Mouse (Mus musculus): Measurements from ENCODE around the gene Pfkm. TPM values are rescaled to one million over a fixed set of nuclear protein-coding genes. Genes with fewer than 3 reads are reported as not detected.

Gene Pfkm
- polyA plus RNA-seq, 1 experiment from 2014 or later, result 38.2 TPM

DNA sequence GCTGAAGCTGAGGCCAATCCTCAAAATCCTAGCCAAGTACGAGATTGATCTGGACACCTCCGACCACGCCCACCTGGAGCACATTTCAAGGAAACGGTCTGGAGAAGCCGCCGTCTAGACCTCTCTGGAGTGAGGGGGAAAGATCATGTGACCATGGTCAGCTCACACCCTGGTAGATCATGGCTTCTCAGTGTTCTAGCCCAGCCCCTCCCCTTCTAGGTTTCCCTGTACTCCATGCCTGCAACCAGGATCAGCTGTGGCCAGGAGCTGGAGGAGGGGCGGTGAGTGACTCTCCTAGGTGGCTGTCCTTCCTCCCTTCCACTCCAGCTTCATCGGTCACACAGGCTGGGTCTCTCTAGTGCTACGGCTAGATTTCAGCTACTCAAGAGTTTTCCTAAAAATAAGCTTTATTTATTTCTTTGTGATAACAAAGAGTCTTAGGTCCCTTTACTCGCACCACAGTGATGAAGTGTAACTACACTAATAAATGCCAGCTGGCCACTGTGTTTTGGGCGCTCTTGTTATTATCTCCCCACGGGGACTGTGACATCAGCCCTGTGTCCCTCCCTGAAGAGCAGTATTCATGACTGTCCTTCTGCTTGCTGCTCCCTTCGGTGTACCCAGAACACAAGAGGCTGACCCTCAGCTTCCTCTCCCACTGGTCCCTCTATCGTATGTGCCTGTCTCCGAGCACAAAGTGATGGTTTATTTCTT is 39.7 kb downstream of the Pfkm start:
- Histone ChIP-seq H3K9me3 (no peaks in the 10 kb centered on the region), H3K27me3 (ENCODE audit: poor library complexity, severe bottlenecking) (no peaks in the 10 kb centered on the region), H3K4me1 (no peaks in the 10 kb centered on the region), H3K27ac (no peak overlapping the region), H3K36me3 (replicated peaks) (peaks cover 100% of the 10 kb centered on the region), H3K4me3 (no peak overlapping the region)
- DNase-seq (ENCODE audit: extremely low spot score, low spot score), result no peak
- WGBS, result 91% methylated on average over 15 of the region's 15 CpGs

DNA sequence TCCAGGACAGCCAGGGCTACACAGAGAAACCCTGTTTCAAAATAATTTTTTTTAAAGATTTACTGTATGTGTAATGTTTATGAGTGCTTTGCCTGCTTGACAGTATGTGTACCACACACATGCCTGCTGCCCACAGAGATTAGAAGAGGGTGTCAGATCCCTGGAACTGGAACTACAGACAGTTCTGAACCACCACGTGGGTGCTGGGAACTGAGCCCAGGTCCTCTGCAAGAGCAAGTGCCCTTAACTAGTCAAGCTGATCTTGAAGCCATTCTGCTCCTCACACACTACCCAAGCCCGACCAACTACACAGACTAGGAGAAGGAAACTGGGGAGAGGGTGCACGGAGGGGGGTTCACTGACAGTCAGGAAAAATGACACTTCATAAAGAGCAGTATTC is 41.1 kb downstream of the Pfkm start:
- WGBS, result 84% methylated on average over 3 of the region's 3 CpGs
- Histone ChIP-seq H3K36me3 (replicated peaks) (peaks cover 98% of the 10 kb centered on the region), H3K9me3 (no peaks in the 10 kb centered on the region)

DNA sequence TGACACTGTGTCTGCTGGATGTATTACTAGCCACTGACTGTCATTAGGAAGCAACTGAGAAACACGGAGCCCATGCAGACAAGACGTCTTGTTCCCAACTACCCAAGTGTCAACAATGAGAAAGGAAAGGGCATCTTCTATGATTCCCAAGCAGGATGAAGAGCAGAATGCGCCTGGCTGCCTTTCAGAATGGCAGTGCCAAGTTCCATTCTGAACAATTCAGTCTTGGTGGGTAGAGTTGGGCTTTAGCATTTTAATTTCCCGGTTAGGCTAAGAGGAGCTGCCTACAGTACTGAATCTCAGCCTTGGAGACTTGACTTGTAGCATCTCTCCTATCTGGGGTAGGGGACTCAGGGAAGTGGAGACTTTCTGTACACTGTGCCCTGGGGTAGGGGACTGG is 41.6 kb downstream of the Pfkm start:
- Histone ChIP-seq H3K27me3 (ENCODE audit: poor library complexity, severe bottlenecking) (no peaks in the 10 kb centered on the region), H3K4me1 (no peaks in the 10 kb centered on the region), H3K4me3 (no peak overlapping the region), H3K36me3 (replicated peaks) (peaks cover 96% of the 10 kb centered on the region), H3K9me3 (no peaks in the 10 kb centered on the region), H3K27ac (no peak overlapping the region)
- WGBS, result 95% methylated on average over 4 of the region's 4 CpGs
- DNase-seq (ENCODE audit: extremely low spot score, low spot score), result no peak

More for the DNA sequence above, 41.1 kb downstream of the Pfkm start:
- H3K4me3 ChIP-seq, result no peak overlapping the region
- no peaks in the 10 kb centered on the region for H3K4me1 ChIP-seq
- no peak overlapping the region for H3K27ac ChIP-seq
- H3K27me3 ChIP-seq (ENCODE audit: poor library complexity, severe bottlenecking), result no peaks in the 10 kb centered on the region
- no peak for DNase-seq (ENCODE audit: extremely low spot score, low spot score)

DNA sequence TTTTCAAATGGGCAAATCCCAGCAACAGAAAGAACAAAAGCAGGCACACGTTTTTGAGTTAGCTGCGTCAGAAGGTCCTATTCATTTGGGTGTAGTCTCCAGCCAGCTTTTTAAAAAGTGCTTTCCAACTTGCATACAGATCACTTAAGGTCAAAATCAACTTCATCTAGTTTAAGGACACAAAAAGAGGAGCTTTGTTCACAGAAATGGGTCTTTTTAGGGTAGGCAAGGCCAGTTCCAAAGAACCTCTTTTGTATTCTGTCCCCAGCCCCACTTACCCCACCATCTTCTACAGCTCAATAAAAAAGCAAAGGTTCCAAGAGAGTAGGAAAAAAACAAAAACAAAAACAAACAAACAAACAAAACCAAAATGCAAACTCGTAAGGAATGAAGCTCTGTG is 42.3 kb downstream of the Pfkm start:
- WGBS, result 88% methylated on average over 3 of the region's 3 CpGs
- no peak overlapping the region for H3K4me3 ChIP-seq
- peaks cover 96% of the 10 kb centered on the region for H3K36me3 ChIP-seq (replicated peaks)
- 0 out of 2 replicates have a peak, but pooled peaks cover 2% of the 10 kb centered on the region for H3K4me1 ChIP-seq
- no peaks in the 10 kb centered on the region for H3K27me3 ChIP-seq (ENCODE audit: poor library complexity, severe bottlenecking)
- no peaks in the 10 kb centered on the region for H3K9me3 ChIP-seq
- DNase-seq (ENCODE audit: extremely low spot score, low spot score), result no peak
- H3K27ac ChIP-seq, result no peak overlapping the region

DNA sequence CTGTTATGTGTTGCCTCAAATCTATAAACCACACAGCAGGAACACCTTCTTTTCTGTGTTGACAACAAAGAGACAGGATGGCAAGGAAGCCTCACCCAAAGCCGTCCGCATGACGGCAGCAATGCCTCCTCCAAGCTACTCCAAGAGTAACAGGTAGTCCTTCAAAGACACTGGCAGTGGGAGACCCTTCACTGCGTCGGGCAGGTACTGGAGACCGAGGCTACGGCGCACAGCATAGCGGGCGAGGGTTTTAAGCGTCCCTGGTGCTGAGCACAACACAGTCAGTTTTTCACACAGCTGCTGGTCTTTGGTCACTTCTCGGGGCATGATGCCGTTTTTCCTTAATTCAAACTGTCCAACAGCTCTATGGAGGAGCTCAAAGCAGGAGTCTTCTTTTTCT is 43.3 kb downstream of the Pfkm start:
- Histone ChIP-seq H3K36me3 (replicated peaks) (peaks cover 96% of the 10 kb centered on the region), H3K27me3 (ENCODE audit: poor library complexity, severe bottlenecking) (no peaks in the 10 kb centered on the region), H3K9me3 (no peaks in the 10 kb centered on the region), H3K4me1 (0 out of 2 replicates have a peak, but pooled peaks cover 5% of the 10 kb centered on the region), H3K4me3 (no peak overlapping the region), H3K27ac (no peak overlapping the region)
- no peak for DNase-seq (ENCODE audit: extremely low spot score, low spot score)
- WGBS, result 96% methylated on average over 13 of the region's 13 CpGs

DNA sequence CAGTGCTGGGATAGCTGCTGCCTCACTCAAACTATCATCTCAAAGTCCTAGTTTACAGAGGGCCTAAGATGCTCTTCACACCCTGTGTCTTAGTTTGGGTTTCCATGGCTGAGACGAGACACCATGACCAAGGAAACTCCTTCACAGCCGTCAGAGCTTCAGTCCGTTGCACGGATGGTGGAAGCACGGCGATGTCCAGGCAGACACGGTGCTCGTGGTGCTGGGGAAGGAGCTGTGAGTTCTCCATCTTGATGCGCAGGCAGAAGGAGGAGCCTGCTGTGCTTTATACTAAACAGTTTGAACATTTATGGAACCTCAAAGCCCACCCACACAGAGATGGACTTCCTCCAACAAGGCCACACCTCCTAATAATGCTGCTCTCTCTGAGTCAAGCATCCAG is 44.5 kb downstream of the Pfkm start:
- Histone ChIP-seq H3K4me1 (0 out of 2 replicates have a peak, but pooled peaks cover 5% of the 10 kb centered on the region), H3K4me3 (no peak overlapping the region), H3K27me3 (ENCODE audit: poor library complexity, severe bottlenecking) (no peaks in the 10 kb centered on the region), H3K9me3 (no peaks in the 10 kb centered on the region), H3K36me3 (replicated peaks) (peaks cover 95% of the 10 kb centered on the region), H3K27ac (no peak overlapping the region)
- WGBS, result 94% methylated on average over 9 of the region's 9 CpGs
- DNase-seq (ENCODE audit: extremely low spot score, low spot score), result no peak

DNA sequence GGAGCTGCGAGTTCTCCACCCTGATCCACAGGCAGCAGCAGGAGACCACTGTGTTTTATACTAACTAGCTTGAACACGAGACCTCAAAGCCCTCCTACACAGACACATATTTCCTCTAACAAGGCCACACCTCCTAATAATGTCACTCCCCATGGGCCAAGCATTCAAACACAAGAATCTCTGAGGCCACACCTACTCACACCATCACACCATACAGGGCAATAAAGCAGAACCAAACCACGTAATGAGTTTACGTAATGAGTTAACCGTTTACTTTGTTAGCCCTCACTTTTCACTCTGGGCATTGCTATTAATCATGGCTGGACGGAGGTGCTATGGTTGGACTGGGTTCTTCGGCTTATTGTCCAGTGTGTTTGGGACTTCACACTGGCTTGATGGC is 47.4 kb downstream of the Pfkm start:
- Histone ChIP-seq H3K4me3 (no peak overlapping the region), H3K27ac (no peak overlapping the region), H3K9me3 (no peaks in the 10 kb centered on the region), H3K27me3 (ENCODE audit: poor library complexity, severe bottlenecking) (no peaks in the 10 kb centered on the region), H3K36me3 (replicated peaks) (peaks cover 73% of the 10 kb centered on the region), H3K4me1 (peaks cover 12% of the 10 kb centered on the region)
- no peak for DNase-seq (ENCODE audit: extremely low spot score, low spot score)
- WGBS, result 88% methylated on average over 7 of the region's 7 CpGs

DNA sequence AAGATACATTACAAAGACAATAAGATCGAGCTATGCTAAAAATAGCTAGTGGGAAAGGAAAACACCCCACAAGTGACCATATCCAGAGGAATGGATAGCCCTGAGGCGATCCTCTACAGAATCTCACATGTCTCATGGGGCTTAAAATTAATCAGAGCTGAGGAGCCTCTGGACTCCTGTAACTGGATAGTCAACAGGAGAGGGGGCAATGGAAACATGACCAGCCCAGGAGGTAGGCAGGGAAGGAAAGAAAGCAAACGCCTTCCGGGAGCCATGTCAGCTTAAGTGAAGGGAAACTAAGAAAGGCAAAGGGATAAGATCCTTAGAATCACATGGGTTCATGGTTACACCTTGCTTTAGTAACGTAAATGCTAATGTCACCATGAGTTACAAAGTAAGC is 48.4 kb downstream of the Pfkm start:
- no peaks in the 10 kb centered on the region for H3K9me3 ChIP-seq
- H3K27me3 ChIP-seq (ENCODE audit: poor library complexity, severe bottlenecking), result no peaks in the 10 kb centered on the region
- no peak overlapping the region for H3K27ac ChIP-seq
- peaks cover 63% of the 10 kb centered on the region for H3K36me3 ChIP-seq (replicated peaks)
- no peak overlapping the region for H3K4me3 ChIP-seq
- peaks cover 19% of the 10 kb centered on the region for H3K4me1 ChIP-seq
- 90% methylated on average over 5 of the region's 5 CpGs for WGBS
- no peak for DNase-seq (ENCODE audit: extremely low spot score, low spot score)

DNA sequence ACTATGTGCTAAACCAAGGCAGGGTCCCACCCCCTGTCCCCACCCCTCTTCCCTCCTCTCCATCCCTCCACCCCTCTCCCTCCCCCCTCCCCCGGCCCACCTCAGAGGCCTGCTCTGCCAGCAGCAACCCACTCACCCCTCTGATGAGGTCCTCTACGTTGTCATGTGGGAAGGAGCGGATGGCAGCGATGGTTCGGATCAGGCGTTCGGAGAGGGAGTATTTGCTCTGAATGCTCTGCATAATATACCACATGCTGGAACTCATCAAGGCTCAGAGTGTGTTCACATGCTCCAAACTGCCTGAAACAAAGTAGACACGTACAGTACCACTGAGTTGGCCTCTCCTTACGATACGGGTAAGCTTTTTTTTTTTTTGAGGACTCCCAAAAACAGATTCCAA is 50.1 kb downstream of the Pfkm start:
- H3K27ac ChIP-seq, result no peak overlapping the region
- no peaks in the 10 kb centered on the region for H3K27me3 ChIP-seq (ENCODE audit: poor library complexity, severe bottlenecking)
- no peak for DNase-seq (ENCODE audit: extremely low spot score, low spot score)
- H3K4me1 ChIP-seq, result peaks cover 23% of the 10 kb centered on the region
- 85% methylated on average over 10 of the region's 10 CpGs for WGBS
- H3K4me3 ChIP-seq, result no peak overlapping the region
- H3K36me3 ChIP-seq (replicated peaks), result peaks cover 47% of the 10 kb centered on the region
- H3K9me3 ChIP-seq, result no peaks in the 10 kb centered on the region

DNA sequence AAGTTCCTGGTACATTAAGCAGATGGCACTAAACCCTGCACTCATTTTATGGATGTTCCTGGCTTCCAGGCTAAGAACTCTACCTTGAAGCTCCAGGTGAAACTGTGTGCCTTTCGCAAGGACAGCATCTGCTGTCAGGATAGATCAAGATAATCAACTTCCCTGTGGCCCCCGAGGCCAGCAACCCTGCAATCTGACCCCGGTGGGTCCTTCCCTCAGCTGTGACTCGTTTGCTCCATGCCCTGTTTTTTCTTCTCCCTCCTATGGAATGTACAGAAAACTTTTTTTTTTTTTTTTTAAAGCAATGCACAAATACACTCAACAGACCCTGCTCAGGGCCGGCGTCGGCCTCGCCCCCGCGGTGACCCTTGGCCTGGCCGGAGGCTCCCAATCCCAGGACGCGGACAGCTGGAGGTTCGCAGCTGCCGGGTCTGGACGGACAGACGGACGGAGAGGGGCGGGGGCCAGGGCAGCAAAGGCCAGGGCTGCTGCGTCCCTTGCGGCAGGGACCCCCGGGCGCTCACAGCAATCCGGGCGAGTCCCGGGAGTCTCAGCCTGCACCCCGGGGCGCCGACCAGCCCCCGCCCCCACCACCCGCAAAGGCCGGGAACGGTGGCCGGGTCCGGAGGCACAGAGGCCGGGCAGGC is 52.6 kb downstream of the Pfkm start:
- H3K9me3 ChIP-seq, result no peaks in the 10 kb centered on the region
- DNase-seq (ENCODE audit: extremely low spot score, low spot score), result peak; percentile 36
- H3K4me3 ChIP-seq, result peak overlapping the region; percentile 93
- peaks cover 18% of the 10 kb centered on the region for H3K4me1 ChIP-seq
- H3K27ac ChIP-seq, result peak overlapping the region; percentile 93
- WGBS, result 1% methylated on average over 36 of the region's 36 CpGs
- H3K36me3 ChIP-seq (replicated peaks), result peaks cover 25% of the 10 kb centered on the region
- no peaks in the 10 kb centered on the region for H3K27me3 ChIP-seq (ENCODE audit: poor library complexity, severe bottlenecking)

DNA sequence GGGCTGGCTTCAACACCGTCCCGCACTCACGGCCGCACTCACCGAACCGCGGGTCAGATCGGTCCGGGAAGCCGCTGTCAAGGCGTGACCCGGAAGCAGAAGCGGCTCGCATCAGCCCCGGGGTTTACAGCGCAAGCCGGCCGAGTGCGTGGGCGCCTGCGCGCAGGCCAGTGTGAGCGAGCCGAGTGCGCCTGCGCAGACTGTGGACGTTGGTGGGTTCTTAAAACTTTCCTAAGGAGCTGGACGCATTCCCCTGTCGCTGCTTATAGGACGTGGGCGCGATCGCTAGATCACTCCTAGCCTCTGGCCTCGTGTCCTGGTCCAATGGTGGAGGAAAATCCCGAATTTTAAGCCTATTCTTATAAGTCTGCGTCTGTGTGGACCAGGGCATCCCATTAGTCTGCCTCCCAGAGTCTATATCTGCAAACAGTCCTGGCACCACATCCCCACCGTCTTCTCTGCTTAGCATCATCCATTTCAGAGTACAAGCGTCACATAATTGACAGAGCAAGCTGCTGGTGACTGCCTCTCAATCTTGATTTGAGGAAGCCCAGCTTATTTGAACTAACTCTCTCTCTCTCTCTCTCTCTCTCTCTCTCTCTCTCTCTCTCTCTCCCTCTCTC is 53.3 kb downstream of the Pfkm start:
- no peaks in the 10 kb centered on the region for H3K27me3 ChIP-seq (ENCODE audit: poor library complexity, severe bottlenecking)
- H3K4me3 ChIP-seq, result peak overlapping the region; percentile 93
- no peaks in the 10 kb centered on the region for H3K9me3 ChIP-seq
- H3K4me1 ChIP-seq, result peaks cover 18% of the 10 kb centered on the region
- peak overlapping the region; percentile 93 for H3K27ac ChIP-seq
- H3K36me3 ChIP-seq (replicated peaks), result peaks cover 18% of the 10 kb centered on the region
- under 1% methylated on average over 38 of the region's 38 CpGs for WGBS
- DNase-seq (ENCODE audit: extremely low spot score, low spot score), result peak; percentile 91

DNA sequence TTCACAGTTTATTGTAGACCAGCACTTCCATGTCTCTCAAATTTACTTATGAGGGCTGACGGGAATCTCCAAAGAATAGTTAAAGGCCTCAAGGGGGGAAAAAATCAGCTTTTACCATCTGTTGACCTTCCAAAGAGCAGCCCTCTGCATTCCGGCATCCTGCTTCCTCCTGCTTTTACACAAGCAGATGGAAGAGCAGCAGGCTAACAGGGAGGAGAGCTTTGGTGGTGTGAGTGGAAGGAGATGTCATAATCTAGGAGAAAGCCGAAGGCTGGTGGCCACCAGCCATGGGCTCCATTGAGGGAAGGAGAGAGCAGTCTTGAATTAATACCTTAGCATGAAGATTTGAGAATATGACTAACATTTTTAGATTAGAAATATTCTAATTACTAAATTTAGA is 56.0 kb downstream of the Pfkm start:
- Histone ChIP-seq H3K4me1 (peaks cover 22% of the 10 kb centered on the region), H3K36me3 (replicated peaks) (no peaks in the 10 kb centered on the region), H3K27me3 (ENCODE audit: poor library complexity, severe bottlenecking) (no peaks in the 10 kb centered on the region), H3K27ac (no peak overlapping the region), H3K9me3 (no peaks in the 10 kb centered on the region), H3K4me3 (no peak overlapping the region)
- DNase-seq (ENCODE audit: extremely low spot score, low spot score), result no peak
- WGBS, result 90% methylated on average over 3 of the region's 3 CpGs

DNA sequence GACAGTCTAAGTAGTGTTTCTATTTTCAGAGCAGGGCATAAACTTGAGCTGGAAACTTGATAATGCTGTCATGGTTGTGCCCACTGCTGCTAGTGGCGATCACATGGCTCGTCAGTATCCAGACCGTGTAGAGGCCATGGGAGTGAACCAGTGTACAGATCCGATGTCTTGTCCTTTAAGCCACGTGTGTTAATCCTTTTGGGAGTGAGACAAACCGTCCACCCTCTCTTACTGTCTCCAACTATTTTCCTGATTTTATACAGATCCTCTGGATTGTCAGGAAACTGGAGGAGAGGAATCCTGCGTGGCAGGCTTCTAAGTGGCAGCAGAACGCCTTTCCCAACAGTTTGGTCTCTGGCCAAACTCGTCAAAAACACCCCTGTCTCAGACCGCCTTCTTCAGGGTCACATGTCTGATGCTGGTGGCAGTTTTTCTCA is 56.8 kb downstream of the Pfkm start:
- DNase-seq (ENCODE audit: extremely low spot score, low spot score), result no peak
- H3K9me3 ChIP-seq, result no peaks in the 10 kb centered on the region
- no peaks in the 10 kb centered on the region for H3K27me3 ChIP-seq (ENCODE audit: poor library complexity, severe bottlenecking)
- WGBS, result 82% methylated on average over 10 of the region's 10 CpGs
- no peak overlapping the region for H3K4me3 ChIP-seq
- H3K4me1 ChIP-seq, result peaks cover 24% of the 10 kb centered on the region
- H3K36me3 ChIP-seq (replicated peaks), result no peaks in the 10 kb centered on the region
- no peak overlapping the region for H3K27ac ChIP-seq

Data from forebrain, embryonic 10.5 days (tissue).